ENCODE assay signal across 15 mouse cellular contexts in the genomic region with DNA sequence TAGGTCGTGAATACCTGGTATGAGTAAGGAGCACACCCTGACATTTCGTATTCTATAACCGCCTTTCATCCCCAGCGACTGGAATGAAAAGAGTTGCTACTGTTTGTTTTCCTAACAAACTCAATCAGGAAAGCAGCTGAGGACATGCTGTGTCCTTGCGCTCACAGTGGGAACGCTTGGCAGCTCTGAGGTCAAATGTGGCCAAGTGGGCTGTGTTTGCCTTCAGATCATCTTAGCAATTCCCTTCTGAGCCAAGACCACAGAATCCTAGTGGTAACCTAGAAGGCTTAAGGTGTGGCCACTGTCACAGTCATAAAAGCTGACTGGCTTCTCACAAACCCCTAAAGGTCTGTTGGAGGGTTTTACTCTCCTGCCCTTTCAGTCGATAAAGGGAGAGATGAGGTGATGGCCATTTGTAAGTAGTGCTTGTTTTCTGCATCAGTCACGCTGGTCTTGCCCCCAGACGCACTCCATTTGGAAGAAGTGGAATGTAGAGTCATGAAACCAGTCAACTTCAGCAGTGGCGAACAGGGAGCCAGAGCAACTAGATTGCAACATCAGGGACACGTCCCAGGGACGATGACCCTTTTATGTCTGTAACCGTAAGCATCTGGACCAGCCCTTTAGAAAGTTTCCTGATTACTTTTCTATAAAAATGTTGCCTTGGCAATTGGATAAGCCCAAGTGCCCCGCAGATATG.
DNase-seq lines count a peak whose midpoint lies in the region; TF ChIP-seq lines count a peak whose summit lies in the region.
"Had no signal": no experiment of that assay in that cellular context is flagged by ENCODE, and none has a peak within 500 bp of the region (broad histone marks: within the 10 kb centered on the region; RNA-seq: fewer than 3 reads in every experiment).

No protein-coding gene starts in this region.

- no peak overlapping the region for H3K4me3 ChIP-seq in gastrocnemius, adult 2 months
- H3K4me3 ChIP-seq: forebrain, embryonic 10.5 days; lung, embryonic 15.5 days; neural tube, embryonic 13.5 days; stomach, embryonic 15.5 days had no signal

- peak; percentile 67 for DNase-seq in gastrocnemius, adult 2 months
- no peak for DNase-seq in gastrocnemius, postnatal 4 days (ENCODE audit: low spot score in 2 of 2)
- peak; percentile 83 for DNase-seq in brain, adult 2 months (ENCODE audit: low read depth, low spot score)
- peak; percentile 64 for DNase-seq in cerebellum, adult 9-11 months
- peak; percentile 60 to 75 for DNase-seq in heart, adult 9 months (ENCODE audit: low spot score in 2 of 2)
- no peak for DNase-seq in T-cell, adult 2 months (ENCODE audit: low spot score)
- DNase-seq in c-Kit-positive CD71-positive TER-119-positive erythroid progenitor cells, embryonic 14.5 days (ENCODE audit: low spot score): no peak
- no peak for DNase-seq in testis, postnatal 10 days (ENCODE audit: low spot score)
- DNase-seq: kidney, postnatal 14 days; retina, postnatal 1 day had no signal

- no peak for TF ChIP-seq CTCF in gastrocnemius, adult 2 months (IDR thresholded peaks at IDR 0.05)

- intact Hi-C loops in gastrocnemius, adult 2 months (cut with DNase I): no loop called here

- no peak overlapping the region for H3K27ac ChIP-seq in gastrocnemius, adult 2 months
- H3K27ac ChIP-seq: forebrain, embryonic 10.5 days; hindbrain, embryonic 14.5 days; lung, embryonic 15.5 days; neural tube, embryonic 13.5 days; stomach, embryonic 15.5 days had no signal

Comparison
In these comparisons a context has a peak if more than half of its experiments do, and no peak if none do; other contexts are left out.
1. DNase-seq: peak in gastrocnemius, adult 2 months (single experiment), brain, adult 2 months (single experiment), cerebellum, adult 9-11 months (single experiment) and heart, adult 9 months (2 of 2); none in gastrocnemius, postnatal 4 days (0 of 2), T-cell, adult 2 months (single experiment), c-Kit-positive CD71-positive TER-119-positive erythroid progenitor cells, embryonic 14.5 days (single experiment) and testis, postnatal 10 days (single experiment).